Mouse (Mus musculus) heart, adult 2 months (tissue): ENCODE data around the gene Sprtn.
A peak's percentile ranks its signal among the peaks of the same experiment; 100 is the strongest.

Experiments used
- CTCF ChIP-seq: fragments of 200-600 bp; IDR thresholded peaks from 2 replicates; pipeline ENCODE4 v1.8.1; 2022; ENCODE audit warnings: antibody characterized with exemption, mild to moderate bottlenecking, moderate library complexity
- POLR2A ChIP-seq: fragments of 200-500 bp; IDR thresholded peaks from 2 replicates; pipeline ENCODE4 v1.6.1; 2011; ENCODE audit warnings: mild to moderate bottlenecking, low read depth, low read length, control low read depth; ENCODE audit not compliant: insufficient read depth

DNA sequence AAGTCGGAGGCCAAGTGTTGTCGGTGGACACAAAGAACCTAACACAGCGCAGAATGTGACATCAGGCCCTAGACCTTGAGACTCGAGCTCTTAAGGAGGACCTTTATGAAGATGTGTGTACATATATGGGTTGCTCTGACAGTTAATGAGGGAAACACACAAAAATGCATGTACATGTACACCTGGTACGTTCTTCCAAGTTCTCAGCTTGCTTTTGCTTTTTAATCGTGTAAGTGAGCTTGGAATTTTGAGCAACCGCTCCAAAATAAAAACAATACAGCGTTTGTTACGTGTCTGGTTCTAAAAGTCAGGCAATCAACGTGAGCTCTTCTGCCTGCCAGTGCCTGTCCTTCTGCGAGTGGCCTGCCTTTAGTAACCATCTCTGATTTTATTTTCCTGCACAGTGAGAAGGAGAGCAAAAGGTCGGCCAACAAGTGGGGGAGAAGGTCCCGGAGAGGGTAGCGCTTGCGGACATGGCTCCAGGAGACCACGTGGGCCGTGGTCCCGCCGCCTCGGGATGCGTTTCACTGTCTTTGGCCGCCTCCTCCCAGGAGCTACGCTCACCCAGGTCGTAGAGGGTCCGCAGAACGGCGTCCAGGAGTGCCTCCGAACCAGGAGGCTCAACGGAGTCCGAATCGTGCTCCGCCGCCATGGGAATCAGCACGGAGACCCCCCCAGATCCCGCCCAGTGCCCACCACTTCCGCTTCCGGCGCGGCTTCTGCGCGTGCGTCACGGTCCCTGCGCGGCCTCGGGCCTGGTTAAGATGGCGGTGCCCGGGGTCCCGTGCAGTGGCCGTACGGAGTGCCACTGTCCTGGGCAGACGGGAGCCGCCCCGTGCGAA, 35.1 kb upstream of the Sprtn start, which contains the start of the genes Gnpat and 2810004N23Rik:
- no peak for TF ChIP-seq CTCF
- peak; percentile 85 for TF ChIP-seq POLR2A
